Mouse (Mus musculus): ENCODE data around the gene Ano3. TPM values are rescaled to one million over a fixed set of nuclear protein-coding genes. Genes with fewer than 3 reads are reported as not detected.

Gene Ano3
- polyA plus RNA-seq, 2 experiments: under 0.01 TPM; not detected in 1

DNA sequence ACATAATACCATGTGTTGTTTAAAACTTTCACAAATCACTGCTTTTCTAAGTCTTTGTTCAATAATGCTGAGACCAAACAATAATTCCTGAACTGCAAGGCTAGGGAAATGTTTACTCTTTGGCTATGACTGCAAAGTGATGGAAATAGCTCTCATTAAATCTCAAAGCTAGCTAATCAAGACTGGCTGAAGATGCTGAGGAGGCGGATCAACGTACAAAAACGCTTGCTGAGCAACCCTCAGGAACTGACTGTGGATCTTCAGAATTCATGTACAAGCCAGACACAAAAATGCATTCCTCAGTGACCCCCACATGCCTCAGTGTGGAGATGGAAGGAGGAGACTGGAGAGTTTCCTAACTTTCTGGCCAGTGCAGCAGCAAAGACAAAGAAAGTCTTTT is 155.3 kb downstream of the Ano3 start:
- H3K4me2 ChIP-seq (ENCODE audit: low read depth): no peak overlapping the region
- no peaks in the 10 kb centered on the region for H3K4me1 ChIP-seq (replicated peaks; ENCODE audit: control insufficient read depth in 2 of 2, insufficient read depth in 2 of 2, low read length in 1 of 2)
- no peak for DNase-seq (ENCODE audit: low read depth in 3 of 3, low spot score in 3 of 3)
- ATAC-seq (ENCODE audit: insufficient read depth): no peak
- H3K36me3 ChIP-seq (replicated peaks; ENCODE audit: control insufficient read depth, insufficient read depth, low read depth): no peaks in the 10 kb centered on the region
- TF ChIP-seq EP300 (IDR thresholded peaks at IDR 0.05; ENCODE audit: low read depth) (no peak), CTCF (IDR thresholded peaks at IDR 0.05; ENCODE audit: low read depth) (no peak)
- H3K27me3 ChIP-seq (ENCODE audit: control insufficient read depth, insufficient read depth, low read length): no peaks in the 10 kb centered on the region
- H3K27ac ChIP-seq: no peak overlapping the region
- H3K9ac ChIP-seq (replicated peaks): no peak overlapping the region
- WGBS (ENCODE audit: insufficient replicate concordance): 55% methylated on average over 3 of the region's 3 CpGs
- no peak overlapping the region for H3K4me3 ChIP-seq (ENCODE audit: insufficient read depth in 1 of 2, low read depth in 2 of 2, low read length in 2 of 2)
- H3K9me3 ChIP-seq (ENCODE audit: control insufficient read depth, low read length): no peaks in the 10 kb centered on the region

DNA sequence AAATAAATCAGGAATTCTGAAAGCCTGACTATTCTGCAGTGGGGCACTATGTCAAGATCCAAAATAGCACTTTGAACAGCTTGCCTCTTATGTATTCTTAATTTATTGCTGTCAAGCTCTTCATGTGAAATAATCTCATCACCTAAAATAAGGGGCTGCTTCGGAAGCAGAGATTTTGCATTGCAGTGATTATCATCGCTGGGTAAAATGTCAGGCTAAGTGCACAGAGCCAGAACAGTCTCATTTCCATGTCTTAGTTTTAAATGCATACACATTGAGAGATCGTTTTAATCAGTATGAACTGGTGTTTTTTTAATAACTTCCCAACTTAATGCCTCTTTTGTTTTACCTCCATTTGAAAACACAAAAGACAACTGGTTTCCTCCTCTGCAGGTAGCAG is 163.3 kb downstream of the Ano3 start:
- TF ChIP-seq EP300 (IDR thresholded peaks at IDR 0.05; ENCODE audit: low read depth): no peak
- no peak for TF ChIP-seq CTCF (IDR thresholded peaks at IDR 0.05; ENCODE audit: low read depth)
- Histone ChIP-seq H3K36me3 (replicated peaks; ENCODE audit: control insufficient read depth, insufficient read depth, low read depth) (no peaks in the 10 kb centered on the region), H3K4me2 (ENCODE audit: low read depth) (no peak overlapping the region), H3K4me1 (replicated peaks; ENCODE audit: control insufficient read depth in 2 of 2, insufficient read depth in 2 of 2, low read length in 1 of 2) (no peaks in the 10 kb centered on the region), H3K9me3 (ENCODE audit: control insufficient read depth, low read length) (no peaks in the 10 kb centered on the region), H3K27me3 (ENCODE audit: control insufficient read depth, insufficient read depth, low read length) (no peaks in the 10 kb centered on the region), H3K4me3 (ENCODE audit: insufficient read depth in 1 of 2, low read depth in 2 of 2, low read length in 2 of 2) (no peak overlapping the region), H3K9ac (replicated peaks) (no peak overlapping the region), H3K27ac (no peak overlapping the region)
- no peak for ATAC-seq (ENCODE audit: insufficient read depth)
- WGBS (ENCODE audit: insufficient replicate concordance): 60% methylated on average over 3 of the region's 3 CpGs
- DNase-seq (ENCODE audit: low read depth in 3 of 3, low spot score in 3 of 3): no peak

DNA sequence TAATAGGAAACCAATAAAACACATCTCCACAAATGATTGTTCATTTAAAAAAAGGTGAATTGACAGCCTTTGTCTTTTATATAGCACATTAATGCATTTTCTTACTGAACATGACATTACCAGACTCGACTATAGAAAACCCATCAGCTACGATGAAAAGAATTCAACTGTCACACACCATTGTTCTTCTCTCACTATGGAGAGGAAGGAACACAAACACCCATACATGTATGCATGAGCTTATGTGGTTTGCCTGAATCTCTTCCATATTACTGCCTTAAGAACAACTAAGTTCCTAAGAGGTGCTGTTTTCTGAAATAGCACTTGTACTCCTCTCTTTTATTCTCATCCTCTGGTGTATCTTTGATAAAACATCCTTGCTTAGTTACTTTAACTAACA is 191.3 kb downstream of the Ano3 start:
- ATAC-seq (ENCODE audit: insufficient read depth) (no peak), DNase-seq (ENCODE audit: low read depth in 3 of 3, low spot score in 3 of 3) (no peak)
- Histone ChIP-seq H3K9ac (replicated peaks) (no peak overlapping the region), H3K27me3 (ENCODE audit: control insufficient read depth, insufficient read depth, low read length) (no peaks in the 10 kb centered on the region), H3K4me2 (ENCODE audit: low read depth) (no peak overlapping the region), H3K9me3 (ENCODE audit: control insufficient read depth, low read length) (no peaks in the 10 kb centered on the region), H3K4me3 (ENCODE audit: insufficient read depth in 1 of 2, low read depth in 2 of 2, low read length in 2 of 2) (no peak overlapping the region), H3K27ac (no peak overlapping the region), H3K4me1 (replicated peaks; ENCODE audit: control insufficient read depth in 2 of 2, insufficient read depth in 2 of 2, low read length in 1 of 2) (no peaks in the 10 kb centered on the region), H3K36me3 (replicated peaks; ENCODE audit: control insufficient read depth, insufficient read depth, low read depth) (no peaks in the 10 kb centered on the region)
- no peak for TF ChIP-seq CTCF (IDR thresholded peaks at IDR 0.05; ENCODE audit: low read depth)
- TF ChIP-seq EP300 (IDR thresholded peaks at IDR 0.05; ENCODE audit: low read depth): no peak
- 68% methylated on average over 2 of the region's 2 CpGs for WGBS (ENCODE audit: insufficient replicate concordance)

DNA sequence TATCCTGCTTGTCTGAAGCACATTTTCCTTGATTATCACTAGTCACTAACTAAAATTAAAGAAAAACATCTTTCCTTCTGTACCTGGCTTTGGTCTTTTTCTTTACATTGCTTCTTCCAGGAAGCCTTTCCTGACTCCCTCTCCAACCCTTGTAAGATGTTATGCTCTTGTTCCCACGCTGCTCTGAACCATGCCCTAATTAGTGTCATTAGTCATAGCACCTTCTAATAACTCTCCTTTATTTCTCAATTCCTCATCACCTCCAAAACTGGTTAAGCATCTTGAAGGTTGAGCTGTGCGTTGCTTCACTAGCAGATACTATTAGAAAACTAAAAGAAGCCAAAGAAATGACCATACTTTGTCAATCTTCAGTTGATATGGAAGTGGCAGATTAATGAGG is 193.2 kb downstream of the Ano3 start:
- no peak overlapping the region for H3K4me3 ChIP-seq (ENCODE audit: insufficient read depth in 1 of 2, low read depth in 2 of 2, low read length in 2 of 2)
- no peak overlapping the region for H3K4me2 ChIP-seq (ENCODE audit: low read depth)
- TF ChIP-seq CTCF (IDR thresholded peaks at IDR 0.05; ENCODE audit: low read depth) (no peak), EP300 (IDR thresholded peaks at IDR 0.05; ENCODE audit: low read depth) (no peak)
- no peaks in the 10 kb centered on the region for H3K36me3 ChIP-seq (replicated peaks; ENCODE audit: control insufficient read depth, insufficient read depth, low read depth)
- no peaks in the 10 kb centered on the region for H3K4me1 ChIP-seq (replicated peaks; ENCODE audit: control insufficient read depth in 2 of 2, insufficient read depth in 2 of 2, low read length in 1 of 2)
- H3K9me3 ChIP-seq (ENCODE audit: control insufficient read depth, low read length): no peaks in the 10 kb centered on the region
- no peak for DNase-seq (ENCODE audit: low read depth in 3 of 3, low spot score in 3 of 3)
- H3K9ac ChIP-seq (replicated peaks): no peak overlapping the region
- H3K27ac ChIP-seq: no peak overlapping the region
- 49% methylated on average over 2 of the region's 2 CpGs for WGBS (ENCODE audit: insufficient replicate concordance)
- H3K27me3 ChIP-seq (ENCODE audit: control insufficient read depth, insufficient read depth, low read length): no peaks in the 10 kb centered on the region
- no peak for ATAC-seq (ENCODE audit: insufficient read depth)

DNA sequence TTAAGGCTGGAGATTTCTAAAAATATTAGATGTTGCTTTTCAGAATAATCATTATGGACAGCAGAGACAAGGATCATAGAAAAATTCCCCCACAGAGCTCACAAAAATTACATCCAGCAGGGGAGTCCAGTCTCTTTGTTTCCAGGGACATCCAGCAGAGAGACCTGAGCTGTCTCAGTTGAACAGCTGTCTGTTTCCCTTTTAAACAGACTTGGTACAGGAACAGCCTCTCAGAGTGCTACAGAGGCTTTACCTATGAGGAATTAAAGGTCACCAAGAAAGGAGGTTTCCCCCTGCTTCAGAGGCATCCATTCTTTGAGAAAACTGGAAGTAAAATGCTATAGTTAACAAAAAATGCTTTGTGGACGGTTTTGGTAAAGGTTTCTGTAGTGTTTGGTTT is 210.2 kb downstream of the Ano3 start:
- Histone ChIP-seq H3K4me3 (ENCODE audit: insufficient read depth in 1 of 2, low read depth in 2 of 2, low read length in 2 of 2) (no peak overlapping the region), H3K4me1 (replicated peaks; ENCODE audit: control insufficient read depth in 2 of 2, insufficient read depth in 2 of 2, low read length in 1 of 2) (no peaks in the 10 kb centered on the region), H3K9ac (replicated peaks) (no peak overlapping the region), H3K27me3 (ENCODE audit: control insufficient read depth, insufficient read depth, low read length) (no peaks in the 10 kb centered on the region), H3K27ac (no peak overlapping the region), H3K36me3 (replicated peaks; ENCODE audit: control insufficient read depth, insufficient read depth, low read depth) (no peaks in the 10 kb centered on the region), H3K9me3 (ENCODE audit: control insufficient read depth, low read length) (no peaks in the 10 kb centered on the region), H3K4me2 (ENCODE audit: low read depth) (no peak overlapping the region)
- no peak for ATAC-seq (ENCODE audit: insufficient read depth)
- TF ChIP-seq EP300 (IDR thresholded peaks at IDR 0.05; ENCODE audit: low read depth): no peak
- TF ChIP-seq CTCF (IDR thresholded peaks at IDR 0.05; ENCODE audit: low read depth): no peak
- no peak for DNase-seq (ENCODE audit: low read depth in 3 of 3, low spot score in 3 of 3)
- 29% methylated on average over 1 of the region's 1 CpGs for WGBS (ENCODE audit: insufficient replicate concordance)
